Mouse (Mus musculus): Measurements from ENCODE around the gene Pex12. TPM values are rescaled to one million over a fixed set of nuclear protein-coding genes. Genes with fewer than 3 reads are reported as not detected.
"Not testable (repeated sequence)": the region's sequence is repeated elsewhere in the genome, so short reads cannot be mapped to it uniquely, and the experiment has no call there.

The Pex12 gene
- polyA plus RNA-seq (2021), result 12.7 TPM

DNA sequence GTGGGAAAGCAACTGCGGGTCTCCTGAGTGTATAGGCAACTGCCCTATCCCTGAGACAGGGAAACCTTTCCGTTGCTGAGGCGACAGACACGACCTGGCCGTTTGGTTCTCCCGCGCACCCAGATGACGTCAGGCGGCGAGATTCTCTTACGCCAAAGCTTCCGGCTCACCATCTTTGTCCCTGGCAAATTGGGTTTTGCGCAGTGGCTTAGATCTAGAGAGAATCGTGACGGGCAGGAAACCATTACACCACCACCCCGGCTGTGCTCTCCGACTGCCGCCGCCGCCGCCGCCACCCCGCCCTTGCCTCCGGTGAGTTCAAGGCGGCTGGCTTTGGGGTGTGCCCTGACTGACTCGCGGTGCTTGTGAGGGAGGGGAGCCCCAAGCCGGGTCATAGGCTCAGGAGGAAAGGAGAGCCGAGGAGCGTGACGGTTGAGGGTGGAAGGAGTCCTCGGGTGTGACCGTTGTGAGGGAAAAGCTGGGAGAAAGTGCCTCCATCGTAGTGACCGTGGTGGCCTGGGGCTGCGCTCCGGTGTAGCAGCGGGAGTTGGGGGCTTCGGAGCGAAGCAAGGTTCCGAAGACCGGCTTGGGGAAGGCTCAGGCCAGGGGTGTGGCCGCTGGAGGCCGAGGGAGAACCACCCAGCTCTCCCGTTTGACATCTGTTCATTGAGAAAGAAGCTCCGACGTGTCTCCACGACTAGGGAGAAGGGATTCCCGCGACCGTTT lies at the start of gene Pex12:
TSS of gene Pex12 (minus strand) at position 61 of the 726 bp plus-strand sequence.
- ATAC-seq (peak; percentile 72), DNase-seq (ENCODE audit: low read depth, low spot score) (peak; percentile 71)
- CTCF ChIA-PET, result no interaction called here
- in situ Hi-C loops (cut with MboI; ENCODE audit: low pct_unique_long_range_greater_than_20kb), result no loop called here
- POLR2A ChIA-PET, result interaction anchor here (0.7 to 1.2 kb wide), 2 partner anchors 10 to 393 kb away, joined by 3 to 6 read pairs; no protein-coding TSS in a partner anchor
- no peak for TF ChIP-seq CTCF (IDR thresholded peaks at IDR 0.05)
- no peaks in the 10 kb centered on the region for H3K27me3 ChIP-seq

- TF ChIP-seq CTCF (IDR thresholded peaks at IDR 0.05), result no peak
- ChIA-PET POLR2A (interaction anchor here (0.9 kb wide), 1 partner anchor 12 kb away, joined by 3 read pairs; no protein-coding TSS in a partner anchor), CTCF (interaction anchor here (1.6 to 1.7 kb wide), 2 partner anchors 10 to 83 kb away, joined by 3 to 5 read pairs; no protein-coding TSS in a partner anchor)
- DNase-seq (ENCODE audit: low read depth, low spot score), result no peak
- no peaks in the 10 kb centered on the region for H3K27me3 ChIP-seq
- ATAC-seq, result no peak
- in situ Hi-C loops (cut with MboI; ENCODE audit: low pct_unique_long_range_greater_than_20kb), result no loop called here
These were observed 39.4 kb upstream of the Pex12 start for GRCm38 (mm10) chr11:83341716-83342245.

DNA sequence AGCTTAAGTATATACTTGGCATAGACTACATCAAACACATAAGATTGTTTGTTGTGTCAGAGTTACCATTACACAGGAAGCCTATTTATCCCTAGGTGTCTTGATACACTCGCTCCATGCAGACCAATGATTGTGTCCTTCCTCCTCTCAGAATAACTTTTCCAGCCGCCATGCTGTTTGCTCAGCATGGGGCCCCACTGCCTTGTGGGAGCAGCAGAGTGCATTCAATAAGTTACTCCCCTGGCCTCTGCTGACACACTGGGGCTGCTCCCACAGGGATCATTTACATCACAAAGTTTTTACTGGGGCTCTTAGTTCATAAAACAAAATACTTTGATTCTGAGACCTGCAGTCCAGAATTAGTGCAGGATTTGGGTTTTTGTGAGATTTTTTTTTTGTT lies 37.3 kb upstream of the Pex12 start:
- in situ Hi-C loops (cut with MboI; ENCODE audit: low pct_unique_long_range_greater_than_20kb), result no loop called here
- ATAC-seq (no peak), DNase-seq (ENCODE audit: low read depth, low spot score) (no peak)
- TF ChIP-seq CTCF (IDR thresholded peaks at IDR 0.05), result no peak
- CTCF ChIA-PET, result interaction anchor here (0.7 kb wide), 1 partner anchor 10 kb away, joined by 3 read pairs; no protein-coding TSS in a partner anchor
- H3K27me3 ChIP-seq, result no peaks in the 10 kb centered on the region
- POLR2A ChIA-PET, result no interaction called here

DNA sequence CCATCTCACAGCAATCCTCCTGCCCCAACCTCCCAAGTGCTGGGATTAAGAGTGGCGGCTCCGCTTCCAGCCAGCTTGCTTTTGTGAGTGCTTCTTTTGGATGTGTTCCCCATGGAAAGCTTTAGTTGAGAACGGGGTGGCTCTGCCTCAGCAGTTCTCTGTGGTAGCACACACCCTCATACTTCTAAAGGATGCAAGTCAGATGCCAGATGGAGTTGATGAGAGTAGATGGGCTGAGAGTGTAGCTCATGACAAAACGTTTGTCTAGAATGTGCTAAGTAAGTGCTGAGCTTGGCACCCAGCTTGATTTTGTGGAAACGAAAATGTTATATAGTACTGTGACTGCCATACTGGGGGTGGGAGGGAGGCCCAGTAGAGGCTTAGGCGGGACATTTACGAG lies 33.4 kb upstream of the Pex12 start:
- ChIA-PET POLR2A (no interaction called here), CTCF (interaction anchor here (1.0 to 1.9 kb wide), 4 partner anchors 11 to 24 kb away, joined by 3 to 5 read pairs (median 4); no protein-coding TSS in a partner anchor)
- in situ Hi-C loops (cut with MboI; ENCODE audit: low pct_unique_long_range_greater_than_20kb), result no loop called here
- ATAC-seq, result no peak
- no peak for TF ChIP-seq CTCF (IDR thresholded peaks at IDR 0.05)
- H3K27me3 ChIP-seq, result no peaks in the 10 kb centered on the region
- DNase-seq (ENCODE audit: low read depth, low spot score), result no peak

DNA sequence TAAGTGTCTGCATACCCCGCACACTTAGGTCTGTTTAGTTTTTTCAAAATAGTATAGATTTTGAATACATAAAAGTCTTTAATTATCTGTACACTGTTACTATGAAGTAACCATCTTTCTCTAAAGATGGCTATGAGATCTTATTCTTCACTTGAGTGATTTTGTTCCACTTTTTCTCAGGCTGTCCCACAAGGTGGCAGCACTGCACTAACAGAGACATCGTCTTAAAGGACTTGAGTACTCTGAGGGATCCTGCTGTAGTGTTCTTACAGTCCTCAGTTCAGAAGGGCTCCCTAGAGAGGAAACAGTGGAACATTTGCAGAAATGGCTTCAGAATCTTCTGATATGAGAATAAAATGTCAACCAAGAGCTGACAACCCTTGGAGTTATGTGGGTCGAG lies 25.0 kb upstream of the Pex12 start:
- POLR2A ChIA-PET, result no interaction called here
- peak; percentile 73 for TF ChIP-seq CTCF (IDR thresholded peaks at IDR 0.05)
- DNase-seq (ENCODE audit: low read depth, low spot score) (no peak), ATAC-seq (no peak)
- H3K27me3 ChIP-seq, result no peaks in the 10 kb centered on the region
- CTCF ChIA-PET, result interaction anchor here (0.8 to 1.6 kb wide), 4 partner anchors 15 to 97 kb away, joined by 3 to 5 read pairs (median 4); no protein-coding TSS in a partner anchor
- in situ Hi-C loops (cut with MboI; ENCODE audit: low pct_unique_long_range_greater_than_20kb), result loop anchor here (5.0 kb wide), 1 partner anchor 95 kb away; no protein-coding TSS in a partner anchor

DNA sequence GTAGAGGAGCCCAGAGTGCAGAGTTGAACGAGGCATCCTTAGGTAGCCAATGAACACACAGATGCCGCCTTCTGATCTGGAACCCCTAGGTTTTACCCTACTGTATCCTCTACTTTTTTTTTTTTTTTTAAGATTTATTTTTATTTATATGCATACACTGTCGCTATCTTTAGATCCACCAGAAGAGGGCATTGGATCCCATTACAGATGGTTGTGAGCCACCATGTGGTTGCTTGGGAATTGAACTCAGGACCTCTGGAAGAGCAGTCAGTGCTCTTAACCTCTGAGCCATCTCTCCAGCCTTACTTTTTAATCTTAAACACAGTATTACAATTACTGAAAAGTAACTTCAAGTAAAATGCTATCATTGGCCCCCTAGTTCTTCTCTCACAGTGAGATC lies 24.3 kb upstream of the Pex12 start:
- CTCF ChIA-PET; POLR2A ChIA-PET; H3K27me3 ChIP-seq; ATAC-seq; DNase-seq (ENCODE audit: low read depth, low spot score): not testable (repeated sequence)
- TF ChIP-seq CTCF (IDR thresholded peaks at IDR 0.05), result peak; percentile 51
- in situ Hi-C loops (cut with MboI; ENCODE audit: low pct_unique_long_range_greater_than_20kb), result loop anchor here (5.0 kb wide), 1 partner anchor 96 kb away; no protein-coding TSS in a partner anchor

- ChIA-PET CTCF (no interaction called here), POLR2A (no interaction called here)
- no peak for ATAC-seq
- in situ Hi-C loops (cut with MboI; ENCODE audit: low pct_unique_long_range_greater_than_20kb), result no loop called here
- no peak for TF ChIP-seq CTCF (IDR thresholded peaks at IDR 0.05)
- no peaks in the 10 kb centered on the region for H3K27me3 ChIP-seq
- DNase-seq (ENCODE audit: low read depth, low spot score), result no peak
These were observed 16.7 kb upstream of the Pex12 start for GRCm38 (mm10) chr11:83319048-83319447.

GRCm38 (mm10) chr11:83312471-83312870 lies 10.1 kb upstream of the Pex12 start:
- no peak for DNase-seq (ENCODE audit: low read depth, low spot score)
- ATAC-seq, result no peak
- no peak for TF ChIP-seq CTCF (IDR thresholded peaks at IDR 0.05)
- CTCF ChIA-PET, result interaction anchor here (1.2 kb wide), 1 partner anchor 12 kb away, joined by 3 read pairs; no protein-coding TSS in a partner anchor
- H3K27me3 ChIP-seq, result no peaks in the 10 kb centered on the region
- in situ Hi-C loops (cut with MboI; ENCODE audit: low pct_unique_long_range_greater_than_20kb), result no loop called here
- POLR2A ChIA-PET, result no interaction called here

- no peak for DNase-seq (ENCODE audit: low read depth, low spot score)
- POLR2A ChIA-PET, result interaction anchor here (0.6 kb wide), 1 partner anchor 15 kb away, joined by 5 read pairs; no protein-coding TSS in a partner anchor
- CTCF ChIA-PET, result no interaction called here
- no peak for ATAC-seq
- TF ChIP-seq CTCF (IDR thresholded peaks at IDR 0.05), result no peak
- no peaks in the 10 kb centered on the region for H3K27me3 ChIP-seq
- in situ Hi-C loops (cut with MboI; ENCODE audit: low pct_unique_long_range_greater_than_20kb), result no loop called here
These were observed 4.4 kb upstream of the Pex12 start for GRCm38 (mm10) chr11:83306700-83307253.

DNA sequence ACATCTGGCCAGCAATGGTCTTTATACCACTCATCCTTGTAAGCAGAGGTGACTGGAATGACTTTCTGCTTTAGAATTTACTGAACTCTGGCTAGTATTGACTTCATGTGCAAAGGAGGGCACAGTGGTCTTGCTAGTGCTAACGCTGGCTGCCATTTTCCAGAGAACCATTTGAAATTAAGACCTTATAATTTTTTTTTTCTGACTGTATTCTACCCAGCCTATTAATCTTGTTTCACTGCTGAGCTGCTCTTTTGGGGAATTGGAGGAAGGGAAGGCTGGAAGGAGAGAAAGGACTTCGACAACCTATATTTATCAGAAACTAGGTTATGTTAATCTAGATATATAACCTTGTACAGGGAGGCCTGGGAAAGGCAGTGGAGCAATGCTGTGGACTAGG lies 2.1 kb upstream of the Pex12 start:
- TF ChIP-seq CTCF (IDR thresholded peaks at IDR 0.05), result no peak
- ChIA-PET POLR2A (no interaction called here), CTCF (no interaction called here)
- DNase-seq (ENCODE audit: low read depth, low spot score) (no peak), ATAC-seq (no peak)
- no peaks in the 10 kb centered on the region for H3K27me3 ChIP-seq
- in situ Hi-C loops (cut with MboI; ENCODE audit: low pct_unique_long_range_greater_than_20kb), result no loop called here

DNA sequence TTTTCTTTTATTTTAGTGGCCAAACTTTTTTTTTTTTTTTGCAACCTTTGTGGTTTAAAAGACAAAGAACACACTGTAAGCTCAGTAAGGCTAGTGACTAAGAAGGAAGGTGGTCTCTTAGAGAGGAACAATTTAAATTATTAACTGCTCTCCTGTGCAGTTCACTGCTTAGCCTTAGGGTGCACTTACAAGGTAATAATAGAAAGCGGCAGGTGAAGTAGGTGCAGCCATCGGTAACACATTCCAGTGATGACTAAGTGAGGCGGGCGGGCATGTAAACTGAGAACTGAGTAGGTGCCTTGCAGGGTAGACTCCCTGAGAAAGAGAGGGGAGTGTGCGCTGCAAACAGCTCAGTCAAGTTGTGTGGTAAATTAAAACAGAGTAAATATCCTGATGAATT lies 1.4 kb upstream of the Pex12 start:
- ATAC-seq (no peak), DNase-seq (ENCODE audit: low read depth, low spot score) (no peak)
- CTCF ChIA-PET, result no interaction called here
- POLR2A ChIA-PET, result interaction anchor here (1.2 kb wide), 1 partner anchor 11 kb away, joined by 6 read pairs; no protein-coding TSS in a partner anchor
- no peaks in the 10 kb centered on the region for H3K27me3 ChIP-seq
- in situ Hi-C loops (cut with MboI; ENCODE audit: low pct_unique_long_range_greater_than_20kb), result no loop called here
- no peak for TF ChIP-seq CTCF (IDR thresholded peaks at IDR 0.05)

Data from Patski (cell line).